Mouse (Mus musculus): ENCODE measurements around the gene B430305J03Rik. TPM values are rescaled to one million over a fixed set of nuclear protein-coding genes. Genes with fewer than 3 reads are reported as not detected.

Gene B430305J03Rik
- total RNA-seq (2021) = 1 to 10 TPM; 1.7 to 1.8 TPM

GRCm38 (mm10) chr3:61365779-61366373 lies at the start of gene B430305J03Rik:
TSS of gene B430305J03Rik (minus strand) at chr3:61365951.
- DNase-seq (ENCODE audit: extremely low spot score in 1 of 2, low spot score in 2 of 2) = peak in 1 of 2 experiments; percentile 29
- intact Hi-C loops (cut with DNase I) = loop anchor here (5.0 to 10.0 kb wide), 2 partner anchors 339 to 806 kb away; no protein-coding TSS in a partner anchor

GRCm38 (mm10) chr3:61409683-61410082 lies 43.9 kb upstream of the B430305J03Rik start:
- intact Hi-C loops (cut with DNase I) = no loop called here
- DNase-seq (ENCODE audit: extremely low spot score in 1 of 2, low spot score in 2 of 2) = peak in 1 of 2 experiments; percentile 22

GRCm38 (mm10) chr3:61406921-61407320 lies 41.2 kb upstream of the B430305J03Rik start:
- intact Hi-C loops (cut with DNase I) = no loop called here

GRCm38 (mm10) chr3:61400823-61401387 lies 35.2 kb upstream of the B430305J03Rik start:
- intact Hi-C loops (cut with DNase I) = no loop called here
- no peak for DNase-seq (ENCODE audit: extremely low spot score in 1 of 2, low spot score in 2 of 2)

More at GRCm38 (mm10) chr3:61406921-61407320, 41.2 kb upstream of the B430305J03Rik start:
- DNase-seq (ENCODE audit: extremely low spot score in 1 of 2, low spot score in 2 of 2) = no peak

GRCm38 (mm10) chr3:61396728-61397127 lies 31.0 kb upstream of the B430305J03Rik start:
- DNase-seq (ENCODE audit: extremely low spot score in 1 of 2, low spot score in 2 of 2) = no peak
- intact Hi-C loops (cut with DNase I) = no loop called here

- intact Hi-C loops (cut with DNase I) = no loop called here
Observed at GRCm38 (mm10) chr3:61395382-61395781, 29.6 kb upstream of the B430305J03Rik start.

GRCm38 (mm10) chr3:61393520-61393919 lies 27.8 kb upstream of the B430305J03Rik start:
- no peak for DNase-seq (ENCODE audit: extremely low spot score in 1 of 2, low spot score in 2 of 2)
- intact Hi-C loops (cut with DNase I) = no loop called here

More at GRCm38 (mm10) chr3:61395382-61395781, 29.6 kb upstream of the B430305J03Rik start:
- no peak for DNase-seq (ENCODE audit: extremely low spot score in 1 of 2, low spot score in 2 of 2)

- DNase-seq (ENCODE audit: extremely low spot score in 1 of 2, low spot score in 2 of 2) = no peak
- intact Hi-C loops (cut with DNase I) = no loop called here
Observed at GRCm38 (mm10) chr3:61392881-61393280, 27.1 kb upstream of the B430305J03Rik start.

- no peak for DNase-seq (ENCODE audit: extremely low spot score in 1 of 2, low spot score in 2 of 2)
- intact Hi-C loops (cut with DNase I) = no loop called here
Observed at GRCm38 (mm10) chr3:61391564-61391963, 25.8 kb upstream of the B430305J03Rik start.

GRCm38 (mm10) chr3:61386368-61386767 lies 20.6 kb upstream of the B430305J03Rik start:
- intact Hi-C loops (cut with DNase I) = no loop called here
- DNase-seq (ENCODE audit: extremely low spot score in 1 of 2, low spot score in 2 of 2) = no peak

- intact Hi-C loops (cut with DNase I) = no loop called here
- DNase-seq (ENCODE audit: extremely low spot score in 1 of 2, low spot score in 2 of 2) = no peak
Observed at GRCm38 (mm10) chr3:61376001-61376400, 10.2 kb upstream of the B430305J03Rik start.

- no peak for DNase-seq (ENCODE audit: extremely low spot score in 1 of 2, low spot score in 2 of 2)
- intact Hi-C loops (cut with DNase I) = loop anchor here (5.0 to 10.0 kb wide), 2 partner anchors 336 to 804 kb away; no protein-coding TSS in a partner anchor
Observed at GRCm38 (mm10) chr3:61368446-61368845, 2.7 kb upstream of the B430305J03Rik start.

GRCm38 (mm10) chr3:61364978-61365778 lies 573 bp downstream of the B430305J03Rik start:
- DNase-seq (ENCODE audit: extremely low spot score in 1 of 2, low spot score in 2 of 2) = peak; percentile 25 to 60
- intact Hi-C loops (cut with DNase I) = loop anchor here (5.0 to 10.0 kb wide), 5 partner anchors 88 to 827 kb away; no protein-coding TSS in a partner anchor

GRCm38 (mm10) chr3:61364661-61364977 lies 1.1 kb downstream of the B430305J03Rik start:
- no peak for DNase-seq (ENCODE audit: extremely low spot score in 1 of 2, low spot score in 2 of 2)
- intact Hi-C loops (cut with DNase I) = loop anchor here (5.0 to 10.0 kb wide), 4 partner anchors 87 to 828 kb away; no protein-coding TSS in a partner anchor

- intact Hi-C loops (cut with DNase I) = loop anchor here (5.0 to 10.0 kb wide), 4 partner anchors 87 to 828 kb away; no protein-coding TSS in a partner anchor
- DNase-seq (ENCODE audit: extremely low spot score in 1 of 2, low spot score in 2 of 2) = peak; percentile 93 to 98
Observed at GRCm38 (mm10) chr3:61363989-61364660, 1.6 kb downstream of the B430305J03Rik start.

- intact Hi-C loops (cut with DNase I) = loop anchor here (5.0 to 10.0 kb wide), 4 partner anchors 86 to 829 kb away; no protein-coding TSS in a partner anchor
- DNase-seq (ENCODE audit: extremely low spot score in 1 of 2, low spot score in 2 of 2) = peak; percentile 96 to 97
Observed at GRCm38 (mm10) chr3:61363161-61363988, 2.4 kb downstream of the B430305J03Rik start.

GRCm38 (mm10) chr3:61362821-61363160 lies 3.0 kb downstream of the B430305J03Rik start:
- intact Hi-C loops (cut with DNase I) = loop anchor here (5.0 to 10.0 kb wide), 4 partner anchors 85 to 830 kb away; no protein-coding TSS in a partner anchor

GRCm38 (mm10) chr3:61361338-61361737 lies 4.4 kb downstream of the B430305J03Rik start, which contains the start of gene Rap2b:
TSS of gene Rap2b (plus strand) at chr3:61361638.
- no peak for DNase-seq (ENCODE audit: extremely low spot score in 1 of 2, low spot score in 2 of 2)
- intact Hi-C loops (cut with DNase I) = loop anchor here (5.0 to 10.0 kb wide), 4 partner anchors 84 to 831 kb away; no protein-coding TSS in a partner anchor

More at GRCm38 (mm10) chr3:61362821-61363160, 3.0 kb downstream of the B430305J03Rik start:
- DNase-seq (ENCODE audit: extremely low spot score in 1 of 2, low spot score in 2 of 2) = no peak

All from left cerebral cortex, postnatal 10 days (tissue).